Mouse (Mus musculus) CH12.LX (cell line): ENCODE results near the gene Gm5105. TPM values are rescaled to one million over a fixed set of nuclear protein-coding genes. Genes with fewer than 3 reads are reported as not detected.

Source experiments
- DNase-seq: peaks from one replicate; pipeline ENCODE4 v3.0.0-alpha.2; 2013; ENCODE audit errors: extremely low read depth
- H3K27ac ChIP-seq: 2 replicates; pipeline ENCODE4 v1.5.1; 2012; ENCODE audit warnings: low read depth, mild to moderate bottlenecking, control low read depth, moderate library complexity; ENCODE audit not compliant: insufficient read depth
- H3K27me3 ChIP-seq: replicated peaks from 2 replicates; pipeline ENCODE3; 2012; ENCODE audit warnings: inconsistent platforms
- H3K36me3 ChIP-seq, 2 experiments: replicated peaks in 1 of 2; 2 replicates each; pipeline versions ENCODE3 to v1.6.1; 2012; ENCODE audit warnings: inconsistent platforms in 1 of 2, low read length in 1 of 2, mild to moderate bottlenecking in 1 of 2, mixed read lengths in 1 of 2, moderate library complexity in 1 of 2; ENCODE audit not compliant: control insufficient read depth in 1 of 2, insufficient read depth in 1 of 2
- H3K4me1 ChIP-seq, 2 experiments: 2 replicates each; pipeline ENCODE4 v1.6.1; 2012; ENCODE audit warnings: inconsistent platforms in 1 of 2, moderate library complexity in 1 of 2; ENCODE audit not compliant: insufficient read depth in 2 of 2, control insufficient read depth in 1 of 2
- H3K4me2 ChIP-seq: 2 replicates; pipeline ENCODE4 v1.6.1; 2012; ENCODE audit warnings: low read depth, mild to moderate bottlenecking, control low read depth; ENCODE audit not compliant: poor library complexity, insufficient read depth, severe bottlenecking
- H3K4me3 ChIP-seq, 3 experiments: fragments of 150-350 bp in 1 of 3; sonication (generic) in 1 of 3; replicated peaks in 1 of 3; 2 replicates each; pipeline versions ENCODE3 to v1.5.1; 2011 to 2012; ENCODE audit warnings: low read depth in 2 of 3, low read length in 2 of 3, mild to moderate bottlenecking in 2 of 3, moderate library complexity in 2 of 3, control low read depth in 1 of 3, improper control_type of control experiment in 1 of 3, inconsistent platforms in 1 of 3, mixed read lengths in 1 of 3; ENCODE audit not compliant: poor library complexity in 1 of 3
- H3K79me2 ChIP-seq: replicated peaks from 2 replicates; pipeline ENCODE4 v1.6.1; 2012; ENCODE audit warnings: mild to moderate bottlenecking, moderate library complexity; ENCODE audit not compliant: control insufficient read depth, poor library complexity, insufficient read depth, severe bottlenecking; ENCODE audit errors: extremely low read depth
- H3K9ac ChIP-seq: 2 replicates; pipeline ENCODE4 v1.6.1; 2012; ENCODE audit warnings: low read depth, mild to moderate bottlenecking, control low read depth, moderate library complexity; ENCODE audit not compliant: insufficient read depth
- H3K9me3 ChIP-seq: replicated peaks from 2 replicates; pipeline ENCODE3; 2012; ENCODE audit warnings: low read length, inconsistent platforms, mixed read lengths
- BHLHE40 ChIP-seq: IDR thresholded peaks from 2 replicates; pipeline ENCODE4 v1.6.1; 2011; ENCODE audit warnings: mild to moderate bottlenecking, low read depth, low read length, improper control_type of control experiment
- CHD1 ChIP-seq: IDR thresholded peaks from 2 replicates; pipeline ENCODE4 v1.6.1; 2012; ENCODE audit warnings: low read depth, low read length, improper control_type of control experiment, inconsistent platforms
- CHD2 ChIP-seq: IDR thresholded peaks from 2 replicates; pipeline ENCODE4 v1.6.1; 2011; ENCODE audit warnings: low read length, improper control_type of control experiment
- CTCF ChIP-seq, 2 experiments: IDR thresholded peaks in 1 of 2; conservative IDR thresholded peaks in 1 of 2; 2 replicates each; pipeline ENCODE4 v1.5.1; 2011 to 2012; ENCODE audit warnings: low read depth in 2 of 2, low read length in 2 of 2, improper control_type of control experiment in 1 of 2, inconsistent platforms in 1 of 2, mild to moderate bottlenecking in 1 of 2, moderate library complexity in 1 of 2
- E2F4 ChIP-seq: IDR thresholded peaks from 2 replicates; pipeline ENCODE4 v1.6.1; 2011; ENCODE audit warnings: low read depth, low read length, improper control_type of control experiment; ENCODE audit not compliant: insufficient replicate concordance
- ELF1 ChIP-seq: IDR thresholded peaks from 2 replicates; pipeline ENCODE4 v1.6.1; 2014; ENCODE audit warnings: low read depth, mild to moderate bottlenecking, inconsistent platforms, low read length, improper control_type of control experiment
- EP300 ChIP-seq: IDR thresholded peaks from 2 replicates; pipeline ENCODE4 v1.6.1; 2011; ENCODE audit warnings: low read length, improper control_type of control experiment
- ETS1 ChIP-seq: conservative IDR thresholded peaks from 2 replicates; pipeline ENCODE4 v1.6.1; 2012; ENCODE audit warnings: low read depth, mild to moderate bottlenecking, inconsistent platforms, low read length, improper control_type of control experiment, moderate library complexity
- GABPA ChIP-seq: IDR thresholded peaks from 2 replicates; pipeline ENCODE4 v1.6.1; 2012; ENCODE audit warnings: low read depth, low read length, improper control_type of control experiment, inconsistent platforms; ENCODE audit not compliant: insufficient replicate concordance
- HCFC1 ChIP-seq: IDR thresholded peaks from 2 replicates; pipeline ENCODE4 v1.6.1; 2012; ENCODE audit warnings: low read depth, mild to moderate bottlenecking, inconsistent platforms, low read length, improper control_type of control experiment
- IRF4 ChIP-seq: IDR thresholded peaks from 2 replicates; pipeline ENCODE4 v1.6.1; 2014; ENCODE audit warnings: low read depth, mild to moderate bottlenecking, inconsistent platforms, low read length, improper control_type of control experiment
- JUN ChIP-seq: IDR thresholded peaks from 2 replicates; pipeline ENCODE4 v1.6.1; 2011; ENCODE audit warnings: low read depth, mild to moderate bottlenecking, low read length, improper control_type of control experiment, moderate library complexity; ENCODE audit not compliant: insufficient read depth
- JUND ChIP-seq: conservative IDR thresholded peaks from 2 replicates; pipeline ENCODE4 v1.6.1; 2011; ENCODE audit warnings: low read depth, low read length, improper control_type of control experiment
- KAT2A ChIP-seq: IDR thresholded peaks from 2 replicates; pipeline ENCODE4 v1.6.1; 2012; ENCODE audit warnings: low read length, improper control_type of control experiment, inconsistent platforms; ENCODE audit not compliant: insufficient replicate concordance
- MAFK ChIP-seq: IDR thresholded peaks from 2 replicates; pipeline ENCODE4 v1.6.1; 2011; ENCODE audit warnings: low read length, improper control_type of control experiment; ENCODE audit not compliant: insufficient replicate concordance
- MAX ChIP-seq: IDR thresholded peaks from 2 replicates; pipeline ENCODE4 v1.6.1; 2011; ENCODE audit warnings: low read length, improper control_type of control experiment
- MAZ ChIP-seq: IDR thresholded peaks from 2 replicates; pipeline ENCODE4 v1.6.1; 2012; ENCODE audit warnings: low read depth, mild to moderate bottlenecking, inconsistent platforms, low read length, improper control_type of control experiment, moderate library complexity
- MEF2A ChIP-seq: IDR thresholded peaks from 2 replicates; pipeline ENCODE4 v1.6.1; 2014; ENCODE audit warnings: low read depth, mild to moderate bottlenecking, inconsistent platforms, low read length, improper control_type of control experiment, borderline replicate concordance
- MXI1 ChIP-seq: IDR thresholded peaks from 2 replicates; pipeline ENCODE4 v1.6.1; 2011; ENCODE audit warnings: mild to moderate bottlenecking, low read depth, low read length, improper control_type of control experiment
- MYC ChIP-seq: IDR thresholded peaks from 2 replicates; pipeline ENCODE4 v1.6.1; 2011; ENCODE audit warnings: low read depth, mild to moderate bottlenecking, improper control_type of control experiment, low read length
- NELFE ChIP-seq: IDR thresholded peaks from 2 replicates; pipeline ENCODE4 v1.6.1; 2011; ENCODE audit warnings: low read depth, low read length, improper control_type of control experiment
- NRF1 ChIP-seq: IDR thresholded peaks from 2 replicates; pipeline ENCODE4 v1.6.1; 2014; ENCODE audit warnings: low read depth, mild to moderate bottlenecking, inconsistent platforms, low read length, improper control_type of control experiment, moderate library complexity
- PAX5 ChIP-seq: IDR thresholded peaks from 2 replicates; pipeline ENCODE4 v1.6.1; 2012; ENCODE audit warnings: low read length, inconsistent platforms, mixed read lengths
- POLR2A ChIP-seq: IDR thresholded peaks from 2 replicates; pipeline ENCODE4 v1.6.1; 2011; ENCODE audit warnings: low read depth, mild to moderate bottlenecking, improper control_type of control experiment, low read length
- POLR2AphosphoS2 ChIP-seq: IDR thresholded peaks from 2 replicates; pipeline ENCODE4 v1.6.1; 2011; ENCODE audit warnings: low read depth, low read length, improper control_type of control experiment
- RAD21 ChIP-seq: IDR thresholded peaks from 2 replicates; pipeline ENCODE4 v1.6.1; 2011; ENCODE audit warnings: low read depth, mild to moderate bottlenecking, low read length, improper control_type of control experiment, moderate library complexity
- RCOR1 ChIP-seq: conservative IDR thresholded peaks from 2 replicates; pipeline ENCODE4 v1.6.1; 2012; ENCODE audit warnings: low read depth, mild to moderate bottlenecking, inconsistent platforms, low read length, improper control_type of control experiment
- SIN3A ChIP-seq: IDR thresholded peaks from 2 replicates; pipeline ENCODE4 v1.6.1; 2012; ENCODE audit warnings: low read length, improper control_type of control experiment, inconsistent platforms
- SMC3 ChIP-seq: IDR thresholded peaks from 2 replicates; pipeline ENCODE4 v1.6.1; 2011; ENCODE audit warnings: low read depth, low read length, improper control_type of control experiment
- TBP ChIP-seq: conservative IDR thresholded peaks from 2 replicates; pipeline ENCODE4 v1.6.1; 2011; ENCODE audit warnings: low read depth, low read length, improper control_type of control experiment
- TCF12 ChIP-seq: IDR thresholded peaks from 2 replicates; pipeline ENCODE4 v1.6.1; 2014; ENCODE audit warnings: low read depth, mild to moderate bottlenecking, inconsistent platforms, low read length, improper control_type of control experiment
- UBTF ChIP-seq: IDR thresholded peaks from 2 replicates; pipeline ENCODE4 v1.6.1; 2012; ENCODE audit warnings: low read depth, mild to moderate bottlenecking, inconsistent platforms, low read length, improper control_type of control experiment, moderate library complexity
- USF1 ChIP-seq: IDR thresholded peaks from 2 replicates; pipeline ENCODE4 v1.6.1; 2014; ENCODE audit warnings: low read depth, mild to moderate bottlenecking, inconsistent platforms, low read length, improper control_type of control experiment
- USF2 ChIP-seq: conservative IDR thresholded peaks from 2 replicates; pipeline ENCODE4 v1.6.1; 2011; ENCODE audit warnings: low read depth, low read length, improper control_type of control experiment
- ZC3H11A ChIP-seq: IDR thresholded peaks from 2 replicates; pipeline ENCODE4 v1.6.1; 2012; ENCODE audit warnings: low read depth, mild to moderate bottlenecking, inconsistent platforms, low read length, improper control_type of control experiment
- ZMIZ1 ChIP-seq: IDR thresholded peaks from 2 replicates; pipeline ENCODE4 v1.6.1; 2012; ENCODE audit warnings: low read depth, mild to moderate bottlenecking, inconsistent platforms, low read length, improper control_type of control experiment
- ZNF384 ChIP-seq: IDR thresholded peaks from 2 replicates; pipeline ENCODE4 v1.6.1; 2012; ENCODE audit warnings: low read depth, low read length, improper control_type of control experiment, inconsistent platforms
- dilution Hi-C: fragments of 300-500 bp; cut with MboI; formaldehyde crosslinking; loops from 2 replicates; pipeline ENCODE4 v1.14.3; 2020; ENCODE audit warnings: low sequenced_read_pairs; ENCODE audit not compliant: extremely low pct_unique_long_range_greater_than_20kb, extremely low pct_ligation_motif_present
- in situ Hi-C: fragments of 300-500 bp; cut with MboI; formaldehyde crosslinking; loops from 3 replicates; pipeline ENCODE4 v1.14.3; 2019; ENCODE audit warnings: low sequenced_read_pairs, low pct_ligation_motif_present, low pct_unique_long_range_greater_than_20kb, mixed read lengths
- polyA plus RNA-seq: library from polyadenylated mRNA; unstranded; fragments of >175 nt; gene quantifications from 2 replicates; pipeline ENCODE4 v1.2.1, GENCODE M21; 2012; ENCODE audit warnings: low read depth; ENCODE audit not compliant: insufficient read length
- total RNA-seq, 2 experiments: library from RNA; depleted of rRNA; stranded (reverse); fragments of 300-350 nt in 1 of 2; fragments of >200 nt in 1 of 2; gene quantifications; 2 replicates each; pipeline ENCODE4 v1.2.3; 2012 to 2014

Gm5105 gene
- total and polyA plus RNA-seq, 3 experiments, result 0.13 TPM; not detected in 2

DNA sequence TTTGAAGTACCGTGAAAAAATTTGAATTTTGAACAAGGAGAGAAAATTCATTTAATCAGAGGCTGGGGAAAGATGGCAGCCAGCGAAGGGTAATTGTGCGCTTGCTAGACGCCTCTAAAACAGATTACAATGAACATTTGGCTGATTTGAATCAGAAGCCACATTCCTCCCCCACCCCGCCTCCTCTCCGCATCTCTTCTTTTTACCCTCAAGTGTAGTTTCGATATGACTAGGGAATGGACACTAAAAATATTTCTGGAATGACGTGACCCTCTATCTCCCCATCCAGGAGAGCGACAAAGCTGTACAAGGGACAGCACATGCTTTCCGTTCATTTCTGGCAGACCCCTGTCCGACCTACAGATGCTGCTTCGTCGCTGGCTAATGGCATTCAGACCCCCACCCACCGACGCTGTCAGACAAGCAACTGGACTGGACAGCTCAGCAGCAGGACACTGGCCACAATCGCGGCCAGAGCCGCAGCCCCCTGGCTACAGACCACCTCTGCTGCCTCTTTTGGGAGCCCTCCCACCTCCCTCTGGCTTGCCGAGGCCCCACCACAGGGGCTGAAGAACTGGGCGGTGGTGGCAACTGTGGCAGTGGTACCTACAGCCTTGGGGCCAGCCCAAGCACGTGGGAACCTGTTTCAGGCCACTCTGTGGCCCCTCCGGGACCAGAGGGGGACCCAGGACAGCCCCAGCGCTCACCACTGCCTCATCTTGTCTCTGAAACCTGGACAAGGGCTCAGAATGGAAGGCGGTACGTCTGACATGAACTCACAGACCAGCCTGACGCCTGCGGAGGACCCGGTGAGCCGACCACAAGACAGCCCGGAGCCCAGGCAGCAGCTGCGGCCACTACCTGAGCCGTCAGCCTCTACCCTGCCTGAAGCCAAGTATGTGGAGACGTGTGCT lies 2.2 kb downstream of the Gm5105 start, which contains the start of gene 1110002E22Rik:
Gene 1110002E22Rik, plus strand, starts transcription at position 321 of the 914 bp plus-strand sequence.
- peak within 1 kb of the TSS; percentile 55 for H3K4me2 ChIP-seq
- TF ChIP-seq GABPA (no peak), HCFC1 (peak; percentile 21), EP300 (peak; percentile 92), TBP (peak; percentile 27; the same call in 1 of the 2 replicates), PAX5 (no peak), TCF12 (peak; percentile 57; the same call in 1 of the 2 replicates), ETS1 (peak; percentile 85), MAX (peak; percentile 62), ZNF384 (no peak), MAZ (peak; percentile 91), CHD1 (0 out of 2 replicates have a peak, but pooled peaks have one; percentile 24), CTCF (conservative IDR thresholded peaks at IDR 0.05 in 1 of 2, IDR thresholded peaks at IDR 0.05 in 1 of 2; ENCODE audit: low read depth in 2 of 2, low read length in 2 of 2) (no peak), MXI1 (peak; percentile 80; the same call in 1 of the 2 replicates), MEF2A (peak; percentile 97), KAT2A (no peak), IRF4 (peak; percentile 99), MAFK (0 out of 2 replicates have a peak, but pooled peaks have one; percentile 51), NRF1 (no peak), JUN (peak; percentile 97), POLR2A (peak; percentile 44; the same call in 1 of the 2 replicates), BHLHE40 (peak; percentile 74), RAD21 (no peak), ZMIZ1 (no peak; the same call in 1 of the 2 replicates), USF1 (no peak), ZC3H11A (no peak), CHD2 (peak; percentile 83), E2F4 (no peak), RCOR1 (peak; percentile 43; the same call in 1 of the 2 replicates), JUND (peak; percentile 98), SIN3A (peak; percentile 38; the same call in 1 of the 2 replicates), UBTF (peak; percentile 95), MYC (peak; percentile 81), NELFE (peak; percentile 19; the same call in 1 of the 2 replicates), POLR2AphosphoS2 (no peak), ELF1 (no peak), USF2 (0 out of 2 replicates have a peak, but pooled peaks have one; percentile 21), SMC3 (no peak)

More for the DNA sequence above, 2.2 kb downstream of the Gm5105 start, which contains the start of gene 1110002E22Rik:
- Histone ChIP-seq H3K79me2 (no peaks in the 10 kb centered on the region), H3K27me3 (peaks cover 22% of the 10 kb centered on the region), H3K9me3 (peaks cover 2% of the 10 kb centered on the region), H3K4me1 (peaks cover 31 to 51% of the 10 kb centered on the region in 2 experiments), H3K9ac (peak within 1 kb of the TSS; percentile 13), H3K27ac (peak within 1 kb of the TSS; percentile 48), H3K36me3 (no peaks in the 10 kb centered on the region), H3K4me3 (peak within 1 kb of the TSS in 2 of 3 experiments; percentile 21 to 36)
- dilution Hi-C loops, result no loop called here
- in situ Hi-C loops, result loop anchor here (5.0 kb wide), 2 partner anchors 63 to 67 kb away; no protein-coding TSS in a partner anchor
- DNase-seq, result peak; percentile 95
